Mouse (Mus musculus): Measurements from ENCODE around the gene Rps10.

Gene Rps10

DNA sequence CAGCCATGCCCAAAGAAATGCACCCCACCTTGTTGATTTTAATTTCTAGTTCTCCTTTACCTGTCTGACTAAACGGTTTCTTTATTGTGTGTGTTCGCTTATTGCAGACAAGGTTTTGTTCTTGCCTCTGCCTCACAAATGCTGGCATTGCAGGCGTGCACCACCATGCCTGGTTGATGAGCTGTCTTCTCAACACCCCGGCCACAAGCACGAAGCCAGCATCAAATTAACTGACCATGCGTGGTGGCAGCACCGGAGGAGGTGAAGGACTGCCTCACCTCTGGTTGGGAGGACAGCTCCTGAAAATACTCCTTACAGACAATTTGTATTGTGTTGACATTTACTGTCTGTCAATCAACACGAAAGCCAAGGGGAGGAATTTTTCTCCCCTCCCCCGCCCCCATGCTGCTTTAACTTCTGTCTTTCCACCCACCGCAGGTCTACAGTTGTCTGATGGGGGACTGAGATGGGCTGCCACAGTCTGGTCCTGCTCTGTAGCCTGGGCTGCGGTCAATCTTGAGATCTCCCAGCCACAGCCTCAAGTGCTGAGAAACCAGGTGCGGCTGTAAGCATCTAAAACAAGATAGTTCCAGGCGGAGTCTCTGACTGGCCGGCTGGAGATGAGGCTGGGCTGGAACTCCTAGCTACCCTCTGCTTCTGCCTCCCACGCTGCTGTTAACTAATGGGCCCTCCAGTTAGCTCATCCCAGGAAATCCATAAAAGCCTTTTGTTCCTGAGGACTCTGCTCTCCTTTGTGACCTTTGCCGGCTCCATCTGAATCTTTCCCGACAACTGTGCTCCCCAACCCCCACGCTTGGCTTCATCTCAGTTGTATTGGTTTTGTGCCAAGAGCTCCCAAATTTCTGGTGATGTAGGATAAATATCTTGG is at the start of gene Rps10:
Gene Rps10, minus strand, starts transcription at position 538 of the 889 bp plus-strand sequence.
- in situ Hi-C loops (cut with MseI, MboI): no loop called here

DNA sequence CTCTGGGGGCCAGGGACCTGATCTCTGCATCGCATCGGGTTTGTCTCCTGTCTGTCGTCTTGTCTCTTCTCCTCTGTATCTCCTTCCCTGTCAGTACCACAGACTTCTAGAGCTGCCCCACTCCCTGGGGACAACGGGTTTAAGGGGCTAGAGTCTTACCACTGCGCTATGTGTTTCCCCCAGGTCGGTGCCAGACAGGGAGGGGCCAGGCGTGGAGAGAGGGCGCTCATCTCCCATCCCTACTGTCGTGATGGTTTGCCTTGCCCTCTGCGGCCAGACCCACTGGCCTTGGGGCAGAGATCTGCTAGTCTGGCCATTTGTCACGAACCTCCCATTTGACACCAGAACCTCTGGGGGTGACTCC is 49.1 kb upstream of the Rps10 start:
- in situ Hi-C loops (cut with MseI, MboI): no loop called here

DNA sequence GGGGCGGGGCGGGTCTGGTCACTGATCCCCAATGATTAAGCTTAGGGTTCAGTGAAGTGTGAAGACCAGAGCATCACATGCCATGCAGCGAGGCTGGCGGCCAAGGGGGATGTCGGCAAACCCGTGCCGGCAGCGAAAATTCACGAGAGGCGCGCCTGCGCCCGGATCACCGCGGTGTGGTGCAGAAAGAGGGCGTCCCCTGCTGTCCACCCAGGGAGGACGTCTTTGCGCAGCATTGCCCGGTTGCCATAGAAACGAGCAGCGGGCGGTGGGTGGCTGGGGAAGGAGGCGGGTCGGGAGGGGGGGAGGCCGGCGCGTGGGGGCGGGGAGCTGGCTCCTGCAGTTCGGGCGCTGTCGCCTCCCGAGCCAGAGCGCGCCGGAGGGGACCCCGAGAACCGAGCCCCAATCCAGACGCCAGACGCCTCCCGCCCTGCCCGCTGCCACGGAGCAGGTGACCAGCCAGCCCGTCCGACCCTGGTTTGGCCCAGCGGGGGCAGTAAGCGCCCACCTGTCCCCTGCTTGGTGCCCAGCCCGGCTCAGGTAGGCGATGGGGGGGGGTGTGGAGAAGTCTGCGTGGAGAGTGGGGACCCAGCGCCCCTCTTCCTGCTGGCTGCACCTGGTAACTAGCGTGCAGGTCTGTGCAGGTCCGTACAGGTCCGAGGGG is 48.5 kb upstream of the Rps10 start:
- in situ Hi-C loops (cut with MseI, MboI): no loop called here

DNA sequence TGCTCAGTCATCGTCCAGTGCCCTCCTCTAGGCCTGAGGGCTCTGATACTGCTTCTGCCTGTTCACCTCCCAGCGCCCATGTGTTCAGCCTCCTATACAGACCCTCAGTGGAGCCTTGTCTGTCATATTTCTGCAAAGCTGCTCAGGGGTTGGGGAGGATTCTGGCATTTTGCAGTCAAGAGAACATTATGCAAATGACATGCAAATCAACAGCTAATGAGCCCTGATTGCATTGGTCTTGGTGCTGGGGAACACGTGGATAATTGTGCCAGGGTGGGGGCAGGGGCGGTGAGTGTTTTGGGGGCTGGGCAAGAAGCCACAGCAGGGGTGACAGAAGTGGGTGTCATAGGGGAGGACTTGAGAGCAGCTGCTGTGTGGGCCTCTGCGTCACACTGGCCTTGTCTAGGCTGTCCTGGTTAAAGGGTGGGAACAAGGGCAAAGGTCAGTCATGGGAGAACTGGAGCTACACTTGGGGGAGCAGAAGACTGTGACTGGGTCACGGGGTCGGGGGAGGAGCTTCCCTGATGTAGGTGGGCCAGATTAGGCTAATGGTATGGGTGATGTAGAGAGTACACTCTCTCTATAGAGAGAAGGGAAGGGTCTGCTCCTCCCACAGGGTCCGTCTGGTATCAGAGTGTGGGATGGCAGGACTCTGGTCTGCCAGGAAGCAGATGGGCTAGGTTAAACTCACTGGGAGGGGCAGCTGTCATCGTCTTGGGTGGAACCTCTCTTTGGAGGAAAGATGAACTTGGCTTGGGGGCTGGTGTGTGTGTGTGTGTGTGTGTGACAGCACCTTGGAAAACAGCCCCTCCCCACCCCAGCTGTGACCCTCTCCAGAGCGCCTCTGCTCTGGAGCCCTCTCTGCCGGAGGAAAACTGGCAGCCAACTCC is 42.7 kb upstream of the Rps10 start:
- in situ Hi-C loops (cut with MseI, MboI): no loop called here

DNA sequence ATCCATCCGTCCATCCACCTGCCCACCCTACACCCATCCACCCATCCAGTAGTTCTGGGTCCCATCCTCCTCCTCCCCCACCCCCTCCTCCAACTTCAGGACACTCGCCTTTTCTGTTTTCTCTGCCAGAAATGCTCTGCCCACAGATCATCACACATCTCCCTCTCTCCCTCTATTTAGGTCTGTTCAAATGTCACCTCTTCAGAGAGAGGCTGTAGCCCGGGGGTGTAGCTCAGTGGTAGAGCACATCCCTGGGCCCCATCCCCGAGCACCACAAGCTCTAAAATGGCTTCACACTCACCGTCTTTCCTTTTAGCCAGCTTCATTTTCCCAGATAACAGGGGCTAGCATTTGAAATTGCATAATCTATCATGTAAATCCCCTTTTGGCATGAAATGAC is 41.3 kb upstream of the Rps10 start:
- in situ Hi-C loops (cut with MseI, MboI): no loop called here

DNA sequence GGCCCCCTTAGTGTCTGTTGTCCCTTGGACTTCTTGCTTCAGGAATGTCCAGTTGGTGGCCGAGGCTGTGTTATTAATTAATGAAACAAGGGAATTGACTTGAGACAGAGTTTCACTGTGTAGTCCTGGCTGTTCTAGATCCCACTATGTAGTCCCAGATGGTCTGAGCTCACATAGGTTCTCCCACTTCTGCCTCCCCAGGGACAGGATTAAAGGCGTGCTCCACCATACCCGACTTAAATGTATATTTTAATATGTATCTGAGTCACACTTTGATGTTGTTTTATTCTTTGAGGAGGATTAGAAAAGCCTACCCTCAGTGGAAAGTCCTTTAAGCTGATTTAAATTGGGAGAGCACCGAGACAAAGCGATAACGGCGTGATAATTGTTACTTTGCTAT is 39.8 kb upstream of the Rps10 start:
- in situ Hi-C loops (cut with MseI, MboI): no loop called here

DNA sequence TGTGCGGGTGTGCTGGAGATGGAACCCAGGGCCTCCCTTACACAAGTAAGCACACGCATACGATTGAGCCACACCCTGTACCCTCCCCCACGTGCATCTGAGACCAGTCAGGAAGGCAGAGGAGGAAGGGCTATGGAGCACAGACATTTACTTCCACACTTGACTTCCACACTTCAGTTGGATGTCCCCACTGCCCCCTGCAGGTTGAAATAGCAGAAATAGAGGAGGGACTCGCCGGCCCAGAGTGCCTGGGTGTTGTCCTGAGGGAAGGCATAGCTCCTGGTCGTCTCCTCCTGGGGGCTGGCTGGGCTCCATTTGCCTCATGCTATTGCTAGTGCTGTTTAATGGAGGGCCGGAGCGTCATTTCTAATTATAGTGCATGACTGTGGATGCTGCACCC is 39.0 kb upstream of the Rps10 start:
- in situ Hi-C loops (cut with MseI, MboI): no loop called here

DNA sequence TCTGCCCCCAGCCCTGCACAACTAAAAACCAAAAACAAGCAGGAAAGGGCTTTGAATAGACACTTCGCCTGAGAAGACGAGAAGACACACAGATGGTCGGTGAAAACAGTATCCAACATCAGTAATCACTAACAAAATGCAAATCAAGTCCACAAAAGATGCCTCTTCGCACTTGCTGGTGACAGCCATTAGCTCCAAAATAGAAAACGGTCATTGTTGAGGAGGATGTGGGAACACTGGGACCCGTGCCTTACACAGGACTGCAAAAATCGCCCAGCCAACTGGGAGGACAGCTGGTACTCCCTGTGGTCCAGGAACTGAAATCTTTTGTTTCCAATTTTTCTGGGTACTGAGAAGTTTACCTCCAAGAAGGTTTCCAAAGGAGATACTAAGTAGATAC is 37.5 kb upstream of the Rps10 start:
- in situ Hi-C loops (cut with MseI, MboI): no loop called here

DNA sequence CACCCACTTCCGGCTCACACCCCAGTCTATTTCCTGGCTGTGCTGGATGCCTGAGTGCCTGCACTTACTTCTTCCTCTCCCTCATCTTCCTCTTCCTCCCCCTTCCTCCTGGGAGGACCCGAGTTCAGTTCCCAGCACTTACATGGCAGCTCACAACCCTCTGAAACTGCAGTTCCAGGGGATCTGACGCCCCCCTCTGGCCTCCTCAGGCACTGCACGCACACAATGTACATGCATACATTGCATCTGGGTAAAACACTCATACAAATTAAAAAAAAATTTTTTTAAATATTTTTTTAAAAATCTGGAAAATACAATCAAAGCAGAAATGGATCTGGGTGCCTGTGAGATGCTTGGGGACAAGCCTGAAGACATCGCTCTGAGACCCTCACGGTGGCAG is 35.3 kb upstream of the Rps10 start:
- in situ Hi-C loops (cut with MseI, MboI): no loop called here

DNA sequence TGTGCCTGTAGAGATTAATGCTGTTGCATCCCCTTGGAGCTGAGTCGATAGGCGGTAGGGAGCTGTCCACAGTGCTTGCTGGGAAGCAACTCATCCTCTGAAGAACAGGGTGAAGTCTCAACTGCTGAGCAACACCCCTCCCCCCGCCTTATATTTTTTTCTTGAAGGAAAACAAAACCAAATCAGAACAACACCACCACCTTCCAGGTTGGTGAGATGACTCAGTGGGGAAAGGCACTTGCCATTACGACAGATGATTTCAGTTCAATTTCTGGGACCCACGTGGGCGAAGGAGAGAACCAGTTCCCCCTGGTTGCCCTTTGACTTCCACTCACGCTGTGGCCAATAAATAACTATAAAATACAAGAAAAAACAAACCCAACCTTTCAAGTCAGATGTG is 22.3 kb upstream of the Rps10 start:
- in situ Hi-C loops (cut with MseI, MboI): no loop called here

DNA sequence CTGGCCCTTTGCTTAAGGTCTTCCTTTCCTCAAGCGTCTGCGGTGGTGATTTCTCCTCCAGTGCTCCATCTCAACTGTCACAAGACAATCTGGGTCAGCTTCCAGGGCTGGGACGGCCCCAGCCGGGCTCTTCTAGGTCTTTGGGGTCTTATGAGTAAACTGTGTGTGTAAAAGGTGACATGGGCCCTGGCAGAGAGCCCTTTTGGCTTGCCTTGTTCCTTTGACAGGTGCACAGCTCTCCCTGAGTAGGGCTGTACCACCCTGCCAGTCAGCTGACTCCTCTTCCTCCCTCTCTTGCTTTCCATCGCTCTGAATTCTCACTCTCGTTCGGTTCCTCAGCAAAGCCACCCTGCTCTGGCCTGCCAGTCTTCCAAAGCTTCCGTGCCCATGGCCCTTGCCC is 20.7 kb upstream of the Rps10 start:
- in situ Hi-C loops (cut with MseI, MboI): no loop called here

DNA sequence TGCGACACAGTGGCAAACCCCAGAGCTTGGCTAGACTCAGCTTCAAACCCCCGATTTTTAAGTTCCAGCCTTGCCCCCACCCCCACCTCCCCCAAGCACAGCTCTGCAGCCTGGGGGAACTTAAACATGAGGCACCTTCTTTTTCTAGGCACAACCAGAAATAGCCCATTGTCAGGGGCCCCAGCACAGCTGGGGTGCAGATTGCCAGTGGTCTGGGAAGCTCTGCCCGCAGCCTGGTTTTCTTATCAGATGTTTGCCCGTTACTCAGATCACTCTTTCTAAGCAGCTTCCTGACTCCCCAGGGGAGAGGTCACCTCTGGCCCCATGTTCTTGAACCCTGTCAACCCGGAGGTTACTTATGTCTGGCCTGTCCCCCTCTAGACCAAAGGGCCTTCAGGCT is 19.9 kb upstream of the Rps10 start:
- in situ Hi-C loops (cut with MseI, MboI): no loop called here

DNA sequence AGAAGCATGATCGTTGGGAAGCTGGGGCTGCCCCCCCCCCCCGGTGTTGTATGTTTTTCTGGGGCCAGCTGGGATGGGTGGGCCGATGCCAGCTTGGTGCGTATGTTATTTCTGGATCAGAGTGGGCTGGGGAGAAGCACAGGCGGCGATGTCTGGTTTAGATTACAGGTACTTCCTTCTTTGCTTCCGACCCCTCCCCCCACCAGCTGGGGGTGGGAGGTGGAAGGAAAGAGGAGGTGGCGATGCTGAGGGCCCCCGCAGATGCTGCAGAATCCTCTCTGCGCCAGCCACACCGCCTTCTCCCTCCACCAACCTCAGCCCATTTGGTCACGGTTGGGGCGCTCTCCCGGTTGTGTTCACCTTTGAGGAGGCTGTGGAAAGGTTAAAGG is 19.5 kb upstream of the Rps10 start:
- in situ Hi-C loops (cut with MseI, MboI): no loop called here

DNA sequence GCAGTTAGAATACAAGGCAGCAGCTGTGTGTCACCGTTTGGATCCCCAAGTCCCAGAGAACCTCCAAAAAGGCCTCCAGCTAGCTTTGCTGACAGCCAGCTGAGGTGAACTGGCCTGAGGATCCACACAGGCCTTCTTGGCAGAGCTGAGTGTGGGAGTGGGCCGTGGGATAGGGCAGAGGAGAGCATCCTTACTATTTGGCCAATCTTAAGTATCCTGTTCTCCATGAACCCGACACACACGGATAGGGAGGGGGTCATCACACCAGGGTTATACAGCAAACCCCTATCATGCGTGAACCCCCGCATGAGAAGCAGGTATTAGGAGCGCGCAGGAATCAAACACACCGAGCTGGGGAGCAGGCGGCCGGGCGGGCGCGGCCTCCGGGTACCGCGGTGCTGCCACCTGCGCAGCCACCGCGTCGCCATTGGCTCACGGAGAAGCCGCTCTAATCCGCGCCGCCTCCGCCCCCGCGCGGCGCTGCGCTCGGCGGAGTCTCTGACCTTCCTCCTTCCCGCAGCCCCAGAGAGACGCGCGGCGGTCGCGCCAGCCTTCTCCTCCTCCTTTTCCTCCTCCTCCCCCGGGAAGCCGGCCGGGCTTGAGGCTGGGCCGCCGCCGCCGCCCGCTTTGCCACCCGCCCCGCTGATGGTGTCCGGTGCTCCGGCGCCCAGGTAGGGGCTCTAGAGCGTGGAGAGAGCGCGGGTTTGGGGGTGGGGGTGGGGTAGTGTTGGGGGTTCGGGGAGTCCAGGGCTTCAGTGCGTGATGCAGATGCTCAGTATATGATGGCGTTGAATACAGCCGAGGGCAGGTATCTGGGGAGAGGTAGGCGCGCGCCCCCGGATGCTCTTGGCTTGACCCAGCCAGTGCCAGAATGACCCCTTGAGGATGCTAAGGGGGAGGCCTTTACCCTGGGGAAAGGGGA is 18.9 kb upstream of the Rps10 start, which contains the start of gene Pacsin1:
Gene Pacsin1, plus strand, starts transcription at position 421 of the 922 bp plus-strand sequence.
- in situ Hi-C loops (cut with MseI, MboI): no loop called here

DNA sequence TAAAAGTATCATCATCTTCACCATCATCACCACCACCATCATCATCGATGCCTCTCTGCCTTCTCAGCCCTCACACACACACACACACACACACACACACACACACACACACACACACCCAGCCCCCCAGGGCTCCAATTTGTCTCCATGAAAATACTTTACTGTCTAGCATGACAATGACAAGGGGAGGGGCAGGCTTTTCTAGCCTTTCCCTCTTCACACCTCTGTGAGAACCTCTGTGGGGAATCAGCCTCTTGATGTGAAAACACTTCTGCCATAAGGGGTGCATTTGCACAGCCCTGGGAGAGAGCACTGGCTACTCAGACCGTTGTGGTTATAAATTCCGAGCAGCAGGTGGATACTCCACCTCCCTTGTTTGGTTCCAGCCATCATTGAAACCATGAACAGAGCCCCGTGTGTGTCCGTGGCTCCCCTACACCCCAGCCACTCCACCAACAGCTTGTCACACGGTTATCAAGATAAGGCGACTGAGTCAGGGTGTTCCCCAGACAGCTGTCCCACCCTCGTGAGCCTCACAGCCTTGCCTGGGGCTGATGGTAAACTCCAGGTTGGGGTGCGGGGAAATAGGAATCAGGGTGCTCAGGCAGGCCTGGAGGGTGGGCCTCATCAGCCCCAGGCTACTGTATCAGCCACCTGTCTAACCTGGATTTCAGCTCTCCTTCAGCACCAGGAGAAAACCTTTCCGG is 16.9 kb upstream of the Rps10 start:
- in situ Hi-C loops (cut with MseI, MboI): loop anchor here in 1 of 2 experiments (5.0 kb wide), 1 partner anchor 114 kb away; no protein-coding TSS in a partner anchor

DNA sequence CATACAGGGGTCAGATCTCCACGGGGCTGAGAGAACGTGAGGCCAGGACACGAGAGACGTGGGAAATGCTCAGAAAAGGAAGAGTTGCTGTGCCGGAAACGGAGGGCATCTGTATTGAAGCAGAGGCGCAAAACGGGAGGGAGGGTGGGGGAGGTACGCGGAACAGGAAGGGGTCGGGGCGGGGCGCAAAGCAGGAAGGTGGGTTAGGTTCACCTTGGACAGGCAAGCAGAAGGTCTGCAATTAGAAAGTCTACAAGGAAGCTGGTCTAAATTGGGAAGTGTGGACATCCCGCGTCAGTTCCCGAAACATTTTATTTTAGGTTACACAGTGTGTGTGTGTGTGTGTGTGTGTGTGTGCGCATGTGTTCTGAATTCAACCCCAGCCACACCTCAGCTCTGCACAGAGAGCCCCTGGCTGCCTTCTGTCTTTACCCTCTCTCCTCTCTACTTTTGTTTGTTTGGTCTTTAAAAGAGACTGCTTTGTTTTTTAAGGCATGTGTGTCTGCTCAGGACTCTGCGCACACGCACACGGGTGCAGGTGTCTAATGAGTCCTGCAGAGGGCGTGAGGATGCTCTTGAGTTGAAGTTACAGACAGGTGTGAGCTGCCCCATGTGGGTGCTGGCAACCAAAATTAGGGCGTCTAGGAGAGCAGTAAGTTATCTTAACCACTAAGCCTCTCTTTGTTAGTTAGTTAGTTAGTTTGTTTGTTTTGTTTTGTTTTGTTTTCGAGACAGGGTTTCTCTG is 15.7 kb upstream of the Rps10 start:
- in situ Hi-C loops (cut with MseI, MboI): loop anchor here in 1 of 2 experiments (5.0 kb wide), 1 partner anchor 115 kb away; no protein-coding TSS in a partner anchor

DNA sequence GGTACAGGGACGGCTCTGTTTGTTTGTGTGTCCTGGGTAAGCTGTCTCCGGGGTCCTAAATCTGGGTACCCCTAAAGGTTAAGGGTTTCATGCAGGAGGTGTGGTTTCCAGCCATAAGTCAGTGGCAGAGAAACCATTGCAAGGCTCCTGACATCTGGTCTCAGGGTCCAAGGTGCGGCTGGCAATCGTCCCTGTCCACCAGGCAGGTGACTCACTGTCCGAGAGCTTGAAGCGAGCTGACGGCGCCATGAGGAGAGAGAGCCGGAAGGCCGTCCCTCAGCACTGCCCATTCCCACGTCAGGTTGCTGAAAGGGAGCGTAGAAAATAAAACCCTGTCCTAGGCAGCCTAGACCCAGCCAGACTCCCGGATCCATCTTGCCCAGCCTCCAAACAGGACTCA is 14.1 kb upstream of the Rps10 start:
- in situ Hi-C loops (cut with MseI, MboI): loop anchor here in 1 of 2 experiments (5.0 kb wide), 1 partner anchor 117 kb away; no protein-coding TSS in a partner anchor

DNA sequence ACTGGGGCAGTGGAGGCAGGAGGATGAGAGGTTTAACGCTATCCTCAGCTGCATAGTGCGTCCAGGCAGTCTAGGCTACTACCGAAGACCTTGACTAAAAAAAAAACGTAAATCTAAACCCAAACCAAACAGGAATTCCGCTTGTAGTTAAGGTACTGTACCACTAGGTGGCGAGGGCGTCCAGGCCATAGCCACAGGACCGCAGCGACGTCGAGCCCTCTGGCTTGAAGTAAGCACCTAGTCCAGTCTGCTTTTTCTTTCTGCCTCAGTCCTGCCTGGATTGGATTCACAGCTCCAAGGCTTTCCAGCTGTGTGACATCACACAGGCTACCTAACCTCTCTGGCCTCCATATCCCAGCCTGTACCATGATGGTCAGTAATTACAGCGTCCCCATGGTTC is 13.7 kb upstream of the Rps10 start:
- in situ Hi-C loops (cut with MseI, MboI): loop anchor here in 1 of 2 experiments (5.0 kb wide), 1 partner anchor 117 kb away; no protein-coding TSS in a partner anchor

DNA sequence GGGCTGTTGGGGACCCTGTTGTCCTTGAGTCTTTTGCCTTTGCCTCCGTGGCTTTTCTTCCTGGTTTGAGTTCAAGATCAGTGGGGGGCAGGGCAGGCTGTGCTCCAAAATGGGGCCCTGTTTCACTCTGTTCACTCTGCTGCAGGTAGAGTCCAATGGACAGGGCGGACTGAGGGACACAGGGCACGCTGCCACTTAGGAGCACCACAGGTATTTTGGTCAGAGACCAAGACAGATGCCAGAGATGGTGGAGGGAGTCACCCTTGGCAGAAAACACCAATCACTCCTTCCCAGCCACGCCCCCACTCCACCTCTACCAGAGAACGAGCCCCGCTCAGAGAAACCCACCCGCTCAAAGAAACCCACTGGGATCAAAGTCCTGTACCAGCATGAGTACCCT is 9.3 kb upstream of the Rps10 start:
- in situ Hi-C loops (cut with MseI, MboI): no loop called here
